Mouse (Mus musculus): ENCODE results near the gene Lhx2. TPM values are rescaled to one million over a fixed set of nuclear protein-coding genes. Genes with fewer than 3 reads are reported as not detected.

The Lhx2 gene
- total RNA-seq, 2 experiments from 2014 or later, result 0.91 to 1.5 TPM

- DNase-seq, result no peak
These were observed 8.0 kb downstream of the Lhx2 start for GRCm38 (mm10) chr2:38346881-38347764.

- DNase-seq, result no peak
These were observed 8.9 kb downstream of the Lhx2 start for GRCm38 (mm10) chr2:38347811-38348551.

GRCm38 (mm10) chr2:38348660-38349420 is 9.8 kb downstream of the Lhx2 start:
- no peak for DNase-seq

GRCm38 (mm10) chr2:38349447-38350350 is 10.6 kb downstream of the Lhx2 start:
- DNase-seq, result no peak

GRCm38 (mm10) chr2:38350386-38350785 is 11.3 kb downstream of the Lhx2 start:
- DNase-seq, result no peak

GRCm38 (mm10) chr2:38350796-38351195 is 11.7 kb downstream of the Lhx2 start:
- peak; percentile 82 for DNase-seq

- no peak for DNase-seq
These were observed 12.7 kb downstream of the Lhx2 start for GRCm38 (mm10) chr2:38351641-38352320.

GRCm38 (mm10) chr2:38352321-38353007 is 13.4 kb downstream of the Lhx2 start:
- DNase-seq, result no peak

GRCm38 (mm10) chr2:38353008-38353379 is 13.9 kb downstream of the Lhx2 start:
- DNase-seq, result no peak

- DNase-seq, result no peak
These were observed 14.6 kb downstream of the Lhx2 start for GRCm38 (mm10) chr2:38353664-38354063.

- DNase-seq, result no peak
These were observed 15.2 kb downstream of the Lhx2 start for GRCm38 (mm10) chr2:38354179-38354716.

- peak; percentile 61 for DNase-seq
These were observed 15.8 kb downstream of the Lhx2 start for GRCm38 (mm10) chr2:38354717-38355510.

GRCm38 (mm10) chr2:38355731-38356427 is 16.8 kb downstream of the Lhx2 start:
- DNase-seq, result no peak

- DNase-seq, result no peak
These were observed 17.6 kb downstream of the Lhx2 start for GRCm38 (mm10) chr2:38356428-38357260.

- no peak for DNase-seq
These were observed 18.5 kb downstream of the Lhx2 start for GRCm38 (mm10) chr2:38357294-38358246.

GRCm38 (mm10) chr2:38358611-38359010 is 19.5 kb downstream of the Lhx2 start:
- DNase-seq, result no peak

Measured in adrenal gland, postnatal 10 days (tissue).